Mouse (Mus musculus) neural tube, embryonic 13.5 days (tissue): ENCODE results near the gene Lrrc20. TPM values are rescaled to one million over a fixed set of nuclear protein-coding genes. Genes with fewer than 3 reads are reported as not detected.
A peak's percentile ranks its signal among the peaks of the same experiment; 100 is the strongest.

ENCODE experiments used
- ATAC-seq: fragments of 200-750 bp; cut with Nextera tagmentation; 2 replicates; pipeline ENCODE4 v1.8.0; 2017; ENCODE audit warnings: low read depth, mild to moderate bottlenecking, moderate TSS enrichment, moderate library complexity
- H3K27ac ChIP-seq: fragments of 300-500 bp; sonication (generic); replicated peaks from 2 replicates; pipeline ENCODE4 v1.5.1; 2015; ENCODE audit warnings: moderate library complexity, mild to moderate bottlenecking, inconsistent platforms
- H3K27me3 ChIP-seq: fragments of 300-500 bp; sonication (generic); 2 replicates; pipeline ENCODE4 v1.6.1; 2015; ENCODE audit warnings: mild to moderate bottlenecking, inconsistent platforms
- H3K36me3 ChIP-seq: fragments of 300-500 bp; sonication (generic); 2 replicates; pipeline ENCODE4 v1.6.1; 2015; ENCODE audit warnings: mild to moderate bottlenecking, inconsistent platforms
- H3K4me1 ChIP-seq: fragments of 300-500 bp; sonication (generic); replicated peaks from 2 replicates; pipeline ENCODE4 v1.6.1; 2015; ENCODE audit warnings: inconsistent platforms
- H3K4me2 ChIP-seq: fragments of 300-500 bp; sonication (generic); 2 replicates; pipeline ENCODE4 v1.6.1; 2015; ENCODE audit warnings: inconsistent platforms, mild to moderate bottlenecking, moderate library complexity
- H3K4me3 ChIP-seq: fragments of 300-500 bp; sonication (generic); 2 replicates; pipeline ENCODE4 v1.5.1; 2015; ENCODE audit warnings: mild to moderate bottlenecking, inconsistent platforms
- H3K9ac ChIP-seq: fragments of 300-500 bp; sonication (generic); 2 replicates; pipeline ENCODE4 v1.6.1; 2015; ENCODE audit warnings: moderate library complexity, mild to moderate bottlenecking, inconsistent platforms
- H3K9me3 ChIP-seq: fragments of 300-500 bp; sonication (generic); 2 replicates; pipeline ENCODE4 v1.6.1; 2016; ENCODE audit warnings: inconsistent platforms
- WGBS: fragments of 180-500 bp; shearing (Covaris S2); methylation state at CpG from one replicate; pipeline ENCODE4 v1.1.7; 2015; 5-methylcytosine and 5-hydroxymethylcytosine counted together
- polyA plus RNA-seq: library from polyadenylated mRNA; unstranded; fragments of >200 nt; fragmentation: Nextera tagmentation; extraction: Ambion mirVana; gene quantifications from 2 replicates; pipeline ENCODE4 v1.2.1, GENCODE M21; 2015

The Lrrc20 gene
- polyA plus RNA-seq, 1 experiment from 2014 or later, result 15.0 TPM

DNA sequence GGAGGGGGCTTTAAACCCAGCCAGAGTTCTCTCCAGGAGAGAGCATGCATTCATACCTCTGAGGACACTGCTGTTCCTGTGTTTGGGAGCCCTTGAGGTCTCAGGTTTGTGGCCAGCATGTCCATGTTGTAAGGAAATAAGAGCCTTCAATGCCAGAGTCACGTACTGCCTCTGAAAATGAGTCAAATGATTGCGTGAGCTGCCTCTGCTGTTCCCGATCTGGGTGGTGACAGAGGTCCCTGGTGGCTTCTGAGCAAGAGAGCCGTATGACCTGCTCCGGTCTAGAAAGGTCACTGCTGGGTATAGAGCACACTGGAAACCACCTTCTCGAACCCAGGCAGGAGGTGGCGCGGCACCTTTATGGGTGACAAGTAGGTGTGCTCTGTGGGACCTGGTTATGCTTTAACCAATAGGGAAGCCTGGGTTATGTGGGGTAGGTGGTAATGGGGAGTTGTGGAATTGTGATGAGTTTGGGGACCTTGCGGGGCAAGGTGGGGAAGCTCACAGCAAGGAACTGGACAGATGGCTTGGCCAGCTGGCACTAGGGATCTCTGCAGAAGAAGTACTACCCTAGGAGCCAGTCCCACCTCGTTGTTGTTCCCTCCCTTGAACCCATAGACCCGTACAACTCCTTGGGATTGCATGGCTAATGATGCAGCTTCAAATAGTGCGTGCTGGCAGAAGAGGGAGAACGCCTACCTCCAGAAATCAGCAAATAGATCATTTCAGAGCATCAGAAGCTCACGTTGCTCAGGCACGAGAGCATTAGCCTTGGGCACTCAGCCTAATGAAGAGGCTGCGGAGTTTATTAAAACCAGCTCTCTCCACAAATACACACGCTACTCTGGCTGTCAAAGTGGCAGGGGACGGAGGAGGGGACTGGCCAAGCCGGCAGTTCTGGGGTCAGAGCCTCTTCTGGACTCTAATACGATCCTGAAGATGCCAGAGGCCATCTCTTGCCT lies 24.2 kb downstream of the Lrrc20 start:
- Histone ChIP-seq H3K4me3 (no peak overlapping the region), H3K27me3 (no peaks in the 10 kb centered on the region), H3K27ac (no peak overlapping the region), H3K36me3 (no peaks in the 10 kb centered on the region), H3K9ac (no peak overlapping the region), H3K9me3 (no peaks in the 10 kb centered on the region), H3K4me1 (peaks cover 17% of the 10 kb centered on the region; the same call in 1 of the 2 replicates), H3K4me2 (no peak overlapping the region)
- ATAC-seq, result no peak
- whole genome bisulfite sequencing, result 79% methylated on average over 20 of the region's 20 CpGs

DNA sequence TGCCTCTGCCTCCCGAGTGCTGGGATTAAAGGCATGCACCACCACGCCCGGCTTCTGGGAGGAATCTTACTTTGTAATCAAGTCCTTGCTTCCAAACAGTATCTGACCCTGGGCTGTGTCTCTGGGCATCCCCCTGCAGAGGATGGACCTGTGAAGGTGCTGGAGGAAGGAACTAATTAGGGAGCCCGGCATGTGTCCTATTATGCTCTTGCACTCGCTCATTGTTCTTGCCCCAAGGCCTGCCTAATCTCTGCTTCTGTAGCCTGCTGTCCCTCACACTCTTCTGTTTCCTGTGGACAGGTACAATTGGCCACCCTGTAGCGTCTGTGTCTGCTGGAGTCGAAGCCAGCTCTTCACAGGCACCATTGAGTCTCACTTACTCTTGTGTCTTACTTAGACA lies 25.2 kb downstream of the Lrrc20 start:
- no peak overlapping the region for H3K4me3 ChIP-seq
- H3K9ac ChIP-seq, result no peak overlapping the region

DNA sequence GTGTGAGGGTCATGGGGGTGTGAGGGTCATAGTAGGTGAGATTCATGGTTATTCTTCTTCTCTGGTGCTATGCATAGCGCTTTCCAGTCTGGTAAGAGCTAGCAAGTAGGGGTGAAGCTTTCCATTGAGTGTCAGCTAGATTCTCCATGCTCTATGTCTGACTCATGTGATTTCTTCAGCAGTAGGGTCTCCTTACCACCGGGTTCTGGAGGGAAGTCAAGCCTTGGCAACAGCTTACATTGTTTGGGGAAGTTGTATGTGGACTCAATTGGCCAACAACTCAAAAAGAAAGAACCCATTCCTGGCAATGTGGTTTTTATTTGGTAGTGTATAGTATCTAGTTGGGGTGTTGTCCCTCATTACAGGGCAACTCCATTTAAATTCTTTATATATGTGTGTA lies 28.5 kb downstream of the Lrrc20 start:
- H3K4me2 ChIP-seq, result no peak overlapping the region
- WGBS, result 93% methylated on average over 2 of the region's 2 CpGs

More for the DNA sequence above, 25.2 kb downstream of the Lrrc20 start:
- no peaks in the 10 kb centered on the region for H3K36me3 ChIP-seq
- no peaks in the 10 kb centered on the region for H3K27me3 ChIP-seq
- H3K27ac ChIP-seq, result no peak overlapping the region
- H3K4me2 ChIP-seq, result no peak overlapping the region
- peaks cover 11% of the 10 kb centered on the region; the same call in 1 of the 2 replicates for H3K4me1 ChIP-seq
- 64% methylated on average over 7 of the region's 7 CpGs for WGBS
- no peaks in the 10 kb centered on the region for H3K9me3 ChIP-seq
- no peak for ATAC-seq

DNA sequence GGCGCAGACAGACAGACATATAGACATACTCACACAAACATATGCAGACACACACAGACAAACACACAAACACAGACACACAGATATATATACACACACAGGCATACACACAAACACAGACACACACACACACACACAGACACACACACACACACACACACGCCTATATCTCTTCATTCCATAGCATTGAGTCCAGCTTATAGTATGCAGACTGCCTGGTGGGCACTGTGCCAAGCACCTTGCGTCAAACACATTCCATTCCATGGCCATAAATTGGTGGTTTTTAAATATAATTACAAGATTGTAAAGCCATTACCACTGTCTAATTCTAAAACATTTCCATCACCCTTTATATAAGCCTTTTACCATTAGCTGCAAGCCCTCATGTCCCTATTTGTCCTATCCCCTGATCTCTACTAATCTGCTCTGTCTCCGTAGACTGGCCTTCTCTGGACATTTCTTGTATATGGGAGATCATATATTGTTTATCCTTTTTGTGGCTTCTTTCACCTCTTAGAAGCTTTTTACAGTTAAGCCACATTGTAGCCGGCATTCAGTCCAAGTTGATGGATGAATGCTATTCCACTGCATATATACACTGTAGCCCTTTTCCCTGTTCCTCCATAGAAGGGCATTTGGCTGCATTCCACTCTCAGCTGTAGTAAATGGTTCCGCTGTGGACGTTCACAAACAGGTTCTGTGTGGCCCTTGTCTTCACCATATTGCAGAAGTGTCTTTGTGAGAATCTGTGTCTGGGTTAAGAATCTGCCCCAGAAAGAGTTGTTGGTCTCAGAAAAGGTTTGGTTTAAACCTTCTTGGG lies 31.0 kb downstream of the Lrrc20 start:
- Histone ChIP-seq H3K4me3 (no peak overlapping the region), H3K4me2 (no peak overlapping the region), H3K4me1 (peaks cover 4% of the 10 kb centered on the region; the same call in 1 of the 2 replicates), H3K36me3 (no peaks in the 10 kb centered on the region), H3K27ac (no peak overlapping the region), H3K9me3 (no peaks in the 10 kb centered on the region), H3K27me3 (no peaks in the 10 kb centered on the region), H3K9ac (no peak overlapping the region)
- WGBS, result 80% methylated on average over 7 of the region's 7 CpGs
- no peak for ATAC-seq

More for the DNA sequence above, 28.5 kb downstream of the Lrrc20 start:
- Histone ChIP-seq H3K36me3 (no peaks in the 10 kb centered on the region), H3K4me3 (no peak overlapping the region), H3K27ac (no peak overlapping the region), H3K4me1 (0 out of 2 replicates have a peak, but pooled peaks cover 4% of the 10 kb centered on the region), H3K9me3 (no peaks in the 10 kb centered on the region), H3K27me3 (no peaks in the 10 kb centered on the region), H3K9ac (no peak overlapping the region)
- ATAC-seq, result no peak

DNA sequence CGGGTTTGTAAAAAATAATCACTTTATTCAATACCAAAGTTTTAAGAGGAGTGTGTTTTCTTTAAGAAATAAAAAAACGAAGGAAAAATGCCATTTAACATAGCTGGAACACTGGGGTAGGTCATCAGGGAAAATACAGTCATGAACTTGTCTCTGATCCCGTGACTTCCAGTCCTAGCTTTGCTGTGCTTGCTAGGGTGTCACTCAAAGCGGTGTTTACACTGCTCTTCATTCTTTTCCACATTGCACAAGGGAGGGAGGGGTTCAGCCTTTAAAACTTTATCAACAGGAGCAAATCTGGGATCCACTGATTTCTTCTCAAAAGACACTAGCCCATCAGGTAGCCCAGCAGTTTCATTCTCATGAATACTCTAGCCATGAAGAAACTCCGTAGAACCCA lies 34.3 kb downstream of the Lrrc20 start:
- Histone ChIP-seq H3K4me2 (no peak overlapping the region), H3K27ac (no peak overlapping the region), H3K27me3 (no peaks in the 10 kb centered on the region), H3K4me3 (no peak overlapping the region), H3K9ac (no peak overlapping the region), H3K9me3 (no peaks in the 10 kb centered on the region), H3K36me3 (no peaks in the 10 kb centered on the region), H3K4me1 (peaks cover 12% of the 10 kb centered on the region)
- ATAC-seq, result no peak
- 89% methylated on average over 5 of the region's 5 CpGs for WGBS

DNA sequence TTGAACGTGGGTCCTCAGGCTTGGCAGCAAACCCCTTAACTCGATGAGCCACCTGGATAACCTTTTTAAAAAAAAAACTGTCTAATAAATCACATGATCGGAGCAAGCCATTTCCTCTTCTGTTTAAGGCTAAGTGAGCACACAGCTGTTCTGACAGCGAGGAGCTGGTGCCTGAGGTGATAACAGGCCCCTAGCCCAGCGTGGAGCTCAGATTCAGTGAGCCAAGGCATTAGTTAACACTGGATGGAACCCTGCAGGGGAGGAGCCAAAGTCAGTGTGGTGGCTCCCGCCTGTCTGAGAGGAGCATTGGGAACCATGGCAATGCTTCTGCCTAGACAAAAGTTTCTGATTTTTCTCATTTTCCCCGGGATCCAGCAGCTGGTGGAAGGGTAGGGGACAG lies 35.2 kb downstream of the Lrrc20 start:
- Histone ChIP-seq H3K4me3 (no peak overlapping the region), H3K27me3 (no peaks in the 10 kb centered on the region), H3K4me2 (no peak overlapping the region), H3K9me3 (no peaks in the 10 kb centered on the region), H3K36me3 (no peaks in the 10 kb centered on the region), H3K9ac (no peak overlapping the region), H3K27ac (no peak overlapping the region), H3K4me1 (peaks cover 12% of the 10 kb centered on the region)
- 20% methylated on average over 7 of the region's 7 CpGs for whole genome bisulfite sequencing
- ATAC-seq, result peak; percentile 74

DNA sequence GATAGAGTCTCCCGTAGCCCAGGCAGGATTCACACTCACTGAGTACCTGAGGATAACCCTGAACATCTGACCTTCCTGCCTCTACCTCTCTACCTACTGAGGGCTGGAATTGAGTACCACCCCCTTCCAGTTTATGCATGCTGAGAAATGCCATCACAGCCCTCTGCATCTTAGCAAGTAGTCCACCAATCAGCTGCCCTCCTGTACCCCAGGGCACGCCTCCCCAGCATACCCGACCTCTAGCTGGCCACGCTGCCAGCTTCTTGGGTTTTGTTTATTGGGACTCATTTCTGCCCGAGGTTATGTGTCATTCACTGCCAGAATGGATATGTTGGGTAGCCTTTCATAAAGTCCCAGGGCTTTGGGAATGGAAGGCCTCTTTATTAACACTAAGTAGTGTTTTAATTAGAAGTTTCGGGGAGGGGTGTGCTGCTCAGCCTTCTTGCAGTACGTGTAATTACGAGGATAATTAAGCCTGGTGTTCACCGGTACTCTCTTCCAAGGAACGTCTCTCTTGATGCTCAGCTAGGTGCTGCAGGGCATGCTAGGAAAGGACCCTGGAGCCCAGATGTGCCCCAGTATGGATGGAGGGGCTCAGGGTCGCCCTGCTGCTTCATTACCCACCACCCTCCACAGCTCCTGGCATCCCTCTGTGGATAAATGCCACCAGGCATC lies 36.8 kb downstream of the Lrrc20 start:
- no peaks in the 10 kb centered on the region for H3K27me3 ChIP-seq
- no peaks in the 10 kb centered on the region for H3K36me3 ChIP-seq
- H3K4me1 ChIP-seq, result peaks cover 15% of the 10 kb centered on the region
- WGBS, result 53% methylated on average over 11 of the region's 11 CpGs
- H3K27ac ChIP-seq, result no peak overlapping the region; the same call in 1 of the 2 replicates
- no peak overlapping the region for H3K9ac ChIP-seq
- no peak overlapping the region for H3K4me3 ChIP-seq
- peak; percentile 52 for ATAC-seq
- no peak overlapping the region for H3K4me2 ChIP-seq
- no peaks in the 10 kb centered on the region for H3K9me3 ChIP-seq

DNA sequence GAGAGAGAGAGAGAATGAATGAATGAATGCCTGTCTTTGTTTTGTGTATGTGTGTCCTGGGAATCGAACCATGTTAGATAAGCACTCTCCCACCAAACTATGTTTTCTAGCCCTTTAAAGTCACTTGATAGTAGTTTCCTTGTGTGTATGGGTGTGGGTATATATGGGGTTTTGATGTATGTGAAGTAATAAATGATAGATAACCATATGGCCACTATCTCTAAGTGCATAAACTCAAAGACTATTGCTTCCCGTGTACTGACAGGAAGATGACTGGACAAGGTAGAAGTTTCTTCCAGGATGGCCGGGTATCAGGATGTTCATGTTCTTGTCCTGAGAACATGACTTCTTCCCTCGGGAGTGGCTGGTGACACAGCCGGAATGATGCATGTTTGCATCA lies 41.3 kb downstream of the Lrrc20 start:
- Histone ChIP-seq H3K27ac (no peak overlapping the region), H3K36me3 (no peaks in the 10 kb centered on the region), H3K27me3 (no peaks in the 10 kb centered on the region), H3K9ac (no peak overlapping the region), H3K9me3 (no peaks in the 10 kb centered on the region), H3K4me2 (no peak overlapping the region), H3K4me3 (no peak overlapping the region), H3K4me1 (peaks cover 23% of the 10 kb centered on the region)
- ATAC-seq, result no peak
- WGBS, result 85% methylated on average over 5 of the region's 5 CpGs

DNA sequence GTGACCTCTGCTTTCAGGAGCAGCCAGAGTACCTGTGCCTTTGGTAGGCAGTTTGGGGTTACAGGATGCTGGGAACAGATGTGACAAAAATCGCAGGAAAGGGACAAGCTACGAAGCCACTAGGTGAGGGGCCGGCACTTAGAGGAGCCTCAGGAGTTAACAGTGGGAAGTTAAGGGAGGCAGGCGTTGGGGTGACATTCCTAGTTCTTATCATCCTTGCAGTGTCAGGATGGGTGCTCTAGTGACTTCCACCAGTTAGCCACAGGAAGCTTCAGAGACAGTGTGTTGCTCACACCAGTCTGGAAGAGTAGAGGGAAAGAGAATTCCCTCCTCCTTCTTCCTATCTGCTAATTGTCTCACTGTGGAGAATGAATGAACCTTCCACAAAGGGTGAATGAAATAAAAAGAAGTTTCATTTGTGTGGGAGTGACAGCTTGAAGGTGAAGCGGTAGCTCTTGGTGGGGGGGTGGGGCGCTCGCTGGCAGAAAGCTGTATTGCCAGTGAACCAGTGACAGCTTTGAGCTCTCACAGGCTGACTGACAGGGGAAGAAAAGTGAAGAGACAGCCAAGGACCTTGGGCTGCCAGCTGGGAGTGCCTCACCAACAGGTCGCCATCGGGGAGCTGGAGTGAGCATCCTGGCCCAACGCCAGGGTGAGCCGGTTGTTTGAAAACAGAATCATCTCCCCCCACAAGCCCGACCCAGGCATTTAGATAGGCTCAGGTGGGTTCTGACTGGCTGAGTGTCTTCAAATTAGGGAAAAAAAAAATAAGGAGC lies 41.9 kb downstream of the Lrrc20 start:
- Histone ChIP-seq H3K4me2 (no peak overlapping the region), H3K4me3 (no peak overlapping the region), H3K4me1 (peaks cover 18% of the 10 kb centered on the region), H3K36me3 (no peaks in the 10 kb centered on the region), H3K9ac (no peak overlapping the region), H3K27ac (no peak overlapping the region), H3K27me3 (no peaks in the 10 kb centered on the region), H3K9me3 (no peaks in the 10 kb centered on the region)
- WGBS, result 55% methylated on average over 12 of the region's 12 CpGs
- ATAC-seq, result no peak

DNA sequence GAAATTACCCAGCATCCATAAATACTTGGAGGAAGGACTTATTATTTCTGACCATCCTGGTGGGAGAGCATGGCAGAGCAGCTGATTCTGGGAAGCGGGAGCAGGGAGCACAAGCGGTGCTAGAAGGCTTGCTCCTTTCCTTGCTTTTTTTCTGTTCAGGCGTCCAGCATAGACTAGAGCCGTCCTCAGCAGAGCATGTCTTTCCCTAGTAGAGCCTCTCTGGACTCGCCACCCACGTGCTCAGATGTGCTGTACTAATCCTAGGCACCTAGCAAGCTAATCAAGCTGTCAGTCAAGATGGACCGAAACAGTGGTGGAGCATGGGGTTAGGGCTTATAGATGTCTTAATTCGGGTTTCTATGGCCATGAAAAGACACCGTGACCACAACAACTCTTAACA lies 42.7 kb downstream of the Lrrc20 start:
- 83% methylated on average over 9 of the region's 9 CpGs for WGBS
- Histone ChIP-seq H3K4me3 (no peak overlapping the region), H3K4me1 (peaks cover 15% of the 10 kb centered on the region), H3K27me3 (no peaks in the 10 kb centered on the region), H3K4me2 (no peak overlapping the region), H3K36me3 (no peaks in the 10 kb centered on the region), H3K9me3 (no peaks in the 10 kb centered on the region), H3K27ac (no peak overlapping the region), H3K9ac (no peak overlapping the region)
- no peak; the same call in 1 of the 2 replicates for ATAC-seq

DNA sequence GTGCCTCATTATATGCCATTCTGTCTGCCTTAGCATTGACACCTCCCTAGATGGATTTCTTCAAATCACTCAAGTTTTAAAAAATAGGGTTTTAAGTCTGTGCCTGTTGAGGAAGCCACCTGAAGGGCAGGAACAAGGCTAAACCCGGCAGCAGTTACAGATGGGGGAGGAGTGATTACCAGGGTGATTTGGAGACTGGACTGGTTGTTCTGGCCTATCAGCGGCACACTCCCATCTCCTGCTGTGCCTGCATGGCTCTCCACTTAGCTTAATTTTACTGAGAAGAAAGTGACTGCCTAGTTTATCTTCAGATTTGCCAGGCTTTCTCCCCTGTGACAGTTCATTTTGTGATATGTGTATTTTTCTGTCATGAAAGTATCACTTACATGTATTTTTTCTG lies 43.9 kb downstream of the Lrrc20 start:
- no peak for ATAC-seq
- no peaks in the 10 kb centered on the region for H3K36me3 ChIP-seq
- peaks cover 15% of the 10 kb centered on the region for H3K4me1 ChIP-seq
- no peaks in the 10 kb centered on the region for H3K27me3 ChIP-seq
- H3K9ac ChIP-seq, result no peak overlapping the region
- WGBS, result 51% methylated on average over 2 of the region's 2 CpGs
- H3K27ac ChIP-seq, result no peak overlapping the region
- no peaks in the 10 kb centered on the region for H3K9me3 ChIP-seq
- no peak overlapping the region for H3K4me3 ChIP-seq
- H3K4me2 ChIP-seq, result no peak overlapping the region
